Mouse (Mus musculus) WW6 (cell line): Measurements from ENCODE around the gene Tm9sf4.

Source experiments
- DNase-seq: peaks from one replicate; pipeline ENCODE4 v3.0.0-alpha.2; 2013; ENCODE audit warnings: low read depth, low spot score

Gene Tm9sf4

DNA sequence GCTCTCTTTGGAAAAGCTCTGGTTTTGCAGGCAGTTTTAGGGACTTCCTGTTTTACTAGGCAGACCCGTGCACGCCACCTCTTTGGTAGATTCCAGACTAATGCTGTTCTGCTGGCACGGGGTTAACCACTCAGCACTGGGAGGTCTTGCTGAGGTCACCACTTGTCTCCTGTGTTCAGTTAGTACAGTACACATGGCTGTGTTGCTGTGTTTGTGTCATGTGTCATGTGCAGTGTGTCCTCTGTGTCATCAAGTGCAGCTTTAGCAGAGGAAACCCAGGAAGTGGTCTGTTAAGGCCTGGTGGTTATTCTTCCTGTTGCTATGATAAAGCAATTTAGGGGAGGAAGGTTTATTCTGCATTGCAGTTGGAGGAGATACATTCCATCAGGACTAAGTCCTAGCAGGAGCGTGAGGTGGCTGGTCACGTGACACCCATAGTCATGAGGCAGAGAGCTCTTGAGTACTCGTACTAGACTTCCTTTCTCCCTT is 53.7 kb downstream of the Tm9sf4 start:
- no peak for DNase-seq

DNA sequence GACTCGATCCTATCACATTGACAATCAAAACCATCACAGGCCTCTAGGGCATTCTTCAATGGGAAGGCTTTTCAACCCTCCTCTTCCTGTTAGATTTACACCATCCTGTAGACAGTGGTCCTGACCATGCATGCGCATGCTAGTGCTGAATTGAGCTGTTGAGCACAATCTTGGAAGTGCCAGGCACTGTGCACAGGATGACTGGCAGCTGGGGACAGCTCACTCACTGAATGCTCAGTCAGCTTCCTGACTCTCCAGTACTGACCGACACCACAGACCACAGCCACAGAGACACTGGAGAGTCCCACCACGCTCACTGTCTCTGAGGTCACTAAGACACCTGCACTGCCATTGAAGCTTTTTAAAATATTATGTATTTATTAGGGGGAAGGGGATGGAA is 54.3 kb downstream of the Tm9sf4 start:
- no peak for DNase-seq

DNA sequence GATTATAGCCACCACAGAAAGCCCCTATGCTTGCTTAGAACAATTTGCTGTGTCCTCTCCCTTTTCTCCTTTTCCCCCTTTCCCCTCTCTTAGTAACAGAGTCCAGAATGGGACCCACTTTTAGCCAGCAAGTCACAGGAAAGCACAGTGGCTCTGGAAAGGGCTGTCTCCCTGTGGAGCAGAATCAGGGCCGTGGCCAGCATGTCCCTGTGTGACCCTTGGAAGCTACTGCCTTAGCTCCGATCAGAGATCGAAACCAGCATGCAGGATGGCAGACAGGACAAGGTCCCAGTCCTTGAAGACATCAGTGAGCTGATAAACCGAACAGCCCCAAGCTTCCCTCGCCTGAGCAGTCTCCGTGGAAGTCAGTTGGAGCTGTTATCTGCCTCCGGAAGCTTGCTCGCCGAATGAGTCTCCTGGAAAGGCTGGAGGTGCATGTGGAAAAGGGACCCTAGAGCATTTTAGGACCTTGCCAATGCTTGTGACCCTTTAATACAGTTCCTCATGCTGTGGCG is 56.8 kb downstream of the Tm9sf4 start:
- DNase-seq, result no peak

DNA sequence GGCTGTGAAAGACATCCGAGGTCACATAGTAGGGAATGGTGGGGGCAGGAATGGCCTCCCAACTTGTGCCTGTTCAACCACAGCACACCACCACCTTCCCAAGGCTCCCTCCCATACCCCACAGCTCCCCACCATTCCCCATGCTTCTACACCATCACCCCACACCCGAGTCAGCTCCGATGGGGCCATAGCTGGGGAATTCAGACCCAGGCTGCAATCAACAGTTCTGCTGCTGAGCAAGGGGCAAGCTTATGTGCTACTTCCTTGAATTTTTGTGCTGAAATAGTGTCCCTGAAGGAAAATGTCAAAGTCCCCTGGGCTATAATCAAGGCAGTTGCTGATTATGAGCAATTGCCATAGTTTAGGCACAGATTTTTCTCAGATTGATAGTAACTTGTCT is 57.4 kb downstream of the Tm9sf4 start:
- no peak for DNase-seq

DNA sequence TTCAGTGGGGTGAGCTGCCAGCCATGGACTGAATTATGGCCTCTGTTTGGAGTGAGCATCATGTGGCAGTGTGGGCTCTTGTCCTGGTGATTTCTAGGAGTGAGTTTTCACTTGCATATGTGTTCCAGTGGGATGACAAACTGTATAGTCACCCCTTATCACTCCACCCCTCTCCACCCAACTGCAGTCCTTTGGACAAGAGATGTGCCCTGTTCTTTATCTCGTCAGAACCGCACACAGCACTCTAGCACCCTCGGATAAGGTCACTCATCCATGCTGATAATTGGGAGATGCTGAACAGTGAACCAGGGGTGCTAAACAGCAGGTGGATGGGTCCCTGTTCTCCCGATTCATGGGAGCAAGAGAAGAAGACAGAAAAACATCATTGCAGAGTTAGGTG is 60.5 kb downstream of the Tm9sf4 start:
- DNase-seq, result no peak

DNA sequence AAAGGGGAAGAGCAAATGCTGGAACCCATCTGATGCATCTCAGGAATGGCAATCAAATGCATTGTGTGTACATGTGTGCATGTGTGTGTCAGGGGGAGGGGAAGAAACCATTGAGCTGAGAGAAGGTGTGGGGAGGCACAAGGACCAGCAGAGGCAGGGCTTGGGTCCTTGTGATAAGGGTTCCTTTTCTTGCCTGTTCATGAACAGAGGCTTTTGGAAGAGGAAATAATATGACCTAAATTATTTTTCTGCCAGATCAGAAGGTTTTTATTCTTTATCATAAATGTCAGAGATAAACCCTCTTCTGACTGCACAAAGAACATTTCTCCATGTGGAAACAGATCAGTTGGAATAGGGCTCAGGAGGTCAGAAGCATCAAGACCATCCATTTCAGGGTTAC is 61.0 kb downstream of the Tm9sf4 start:
- no peak for DNase-seq

DNA sequence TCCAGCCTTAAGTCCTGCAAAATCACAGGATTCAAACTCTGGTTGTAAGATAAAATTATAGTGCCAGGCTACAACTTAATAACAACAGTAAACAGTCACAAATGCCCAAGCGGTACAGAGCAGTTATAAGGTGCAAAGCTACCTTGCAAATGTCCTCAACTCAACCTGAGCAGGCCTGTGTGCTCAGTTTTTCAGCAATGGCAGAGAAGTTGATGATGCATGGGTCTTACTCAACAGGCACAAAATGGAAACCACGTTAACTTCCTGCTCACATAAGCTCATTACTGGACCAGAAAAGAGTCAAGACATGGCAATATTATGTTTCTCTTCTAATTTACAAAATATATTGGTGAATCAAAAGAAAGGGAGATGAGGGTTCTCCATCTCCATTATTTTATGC is 61.5 kb downstream of the Tm9sf4 start:
- DNase-seq, result no peak

DNA sequence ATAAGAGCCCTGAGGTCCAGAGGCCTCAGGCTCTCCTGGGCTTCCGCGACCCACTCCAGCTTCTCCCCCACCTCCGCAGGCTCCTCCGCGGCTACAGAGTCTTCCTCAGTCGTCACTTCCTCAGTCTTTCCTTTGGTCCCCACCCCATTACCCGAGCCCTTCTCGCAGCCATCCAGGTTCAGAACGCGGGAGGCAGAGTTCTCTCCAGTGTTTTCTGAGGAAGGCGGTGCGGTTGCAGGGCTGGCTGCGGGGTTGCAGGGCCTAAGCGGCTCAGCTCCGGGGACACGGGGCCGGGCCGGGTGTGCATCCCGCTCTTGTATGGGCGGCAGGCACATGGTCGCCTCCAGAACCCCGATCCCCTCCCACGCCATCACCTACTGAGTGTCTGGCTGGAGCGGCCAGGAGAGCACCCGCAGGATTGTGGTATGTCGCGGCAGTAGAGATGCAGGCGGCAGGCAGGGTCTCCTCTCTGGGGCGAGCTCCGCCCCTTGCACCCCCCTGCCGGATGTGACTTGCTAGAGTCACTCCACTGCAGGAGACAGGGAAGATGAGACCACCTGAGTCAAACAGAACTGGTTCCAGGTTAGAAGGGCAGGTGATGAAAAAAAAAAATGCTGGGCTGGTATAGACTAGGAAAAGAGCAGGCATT is 64.0 kb downstream of the Tm9sf4 start, which contains the start of gene Tspyl3:
Tspyl3 (minus strand) TSS at position 496 of the 649 bp plus-strand sequence.
- peak; percentile 38 for DNase-seq

DNA sequence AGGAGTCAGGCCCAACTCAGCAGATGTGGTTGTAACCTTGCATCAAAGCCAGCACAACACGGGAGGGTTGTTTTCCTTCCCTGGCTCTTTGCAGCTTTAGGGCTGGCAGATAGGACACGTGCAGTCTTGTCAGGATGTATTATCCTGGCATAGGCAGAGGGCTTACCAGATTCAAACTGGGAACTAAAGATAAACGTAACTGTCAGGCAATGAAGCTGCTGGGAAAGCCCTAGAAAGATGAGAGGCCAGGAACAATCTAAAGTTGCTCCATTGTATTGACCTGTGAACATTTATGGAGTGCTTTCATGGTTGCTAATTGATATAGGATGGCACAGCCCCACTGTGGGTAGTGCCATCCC is 64.5 kb downstream of the Tm9sf4 start:
- no peak for DNase-seq

DNA sequence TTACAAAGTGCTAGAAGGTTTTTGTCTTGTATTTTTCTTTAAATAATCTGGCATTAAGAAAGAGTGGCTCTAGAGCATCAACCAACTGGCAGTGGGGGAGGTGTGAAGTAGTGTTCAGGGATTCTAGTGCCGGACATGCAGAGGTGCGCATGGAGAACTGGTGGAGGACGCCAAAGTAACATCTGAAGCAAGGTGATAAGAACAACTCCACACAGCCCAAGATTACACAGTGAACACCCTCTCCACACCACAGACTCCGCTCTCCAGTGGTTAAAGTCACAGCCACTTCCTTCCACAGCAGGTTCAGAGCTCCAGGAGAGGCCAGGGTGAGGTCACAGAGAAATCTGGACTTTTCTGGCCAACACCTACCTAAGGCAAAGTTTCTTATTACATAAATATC is 66.9 kb downstream of the Tm9sf4 start:
- no peak for DNase-seq

DNA sequence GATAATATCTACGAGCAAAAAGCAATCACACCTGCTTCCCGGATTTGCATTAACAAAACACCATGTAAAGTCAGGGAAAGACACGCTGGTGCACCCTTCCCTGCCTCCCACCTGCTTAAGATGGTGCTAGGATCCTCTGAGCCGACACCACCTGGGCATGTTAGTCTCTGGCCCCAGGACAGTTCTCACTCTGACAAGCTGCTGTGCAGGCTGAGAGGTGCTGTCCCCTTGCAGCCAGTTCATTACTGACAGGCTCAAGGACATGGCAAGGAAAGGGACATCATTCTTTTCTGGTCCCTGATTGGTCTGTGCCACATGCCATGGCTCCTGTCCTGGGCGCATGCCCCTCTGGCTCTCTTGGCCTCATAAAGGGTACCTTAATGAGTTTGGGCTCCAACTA is 67.4 kb downstream of the Tm9sf4 start:
- DNase-seq, result no peak

DNA sequence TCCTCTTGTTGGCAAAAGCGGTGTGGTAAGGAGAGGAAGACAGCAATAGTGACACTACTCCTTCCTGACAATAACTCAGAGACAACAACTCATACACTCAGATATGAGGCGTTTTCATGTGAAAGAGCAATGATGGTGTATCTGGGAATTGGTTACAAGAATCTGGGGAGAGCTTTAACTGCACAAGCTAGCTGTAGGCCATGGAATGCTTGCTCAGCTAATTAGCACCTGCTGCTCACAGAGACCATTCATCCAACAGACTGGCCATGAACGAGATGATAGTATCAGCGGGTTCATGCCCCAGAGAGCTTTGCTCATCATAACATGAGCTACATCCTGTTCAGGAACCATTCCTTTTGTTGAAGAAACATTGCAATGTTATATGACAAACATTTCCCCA is 76.1 kb downstream of the Tm9sf4 start:
- no peak for DNase-seq

DNA sequence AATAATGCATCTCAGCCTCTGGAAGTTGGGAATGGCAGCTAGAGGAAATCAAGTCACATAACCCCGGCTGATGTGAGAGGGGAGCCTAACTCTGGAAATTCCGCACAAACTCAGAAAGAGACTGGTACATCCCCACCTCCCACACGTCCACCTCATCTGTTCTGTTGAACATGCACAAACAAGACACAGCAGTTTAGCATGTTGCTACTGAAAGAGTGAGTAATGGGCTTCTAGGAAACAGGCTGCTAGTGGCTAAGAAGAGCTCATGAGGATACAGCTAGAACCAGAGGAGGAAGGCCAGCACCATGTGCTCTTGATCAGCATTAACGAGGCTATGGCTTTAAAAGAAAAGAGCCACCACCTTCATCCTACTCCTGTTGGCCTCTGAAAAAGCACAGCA is 76.8 kb downstream of the Tm9sf4 start:
- no peak for DNase-seq

DNA sequence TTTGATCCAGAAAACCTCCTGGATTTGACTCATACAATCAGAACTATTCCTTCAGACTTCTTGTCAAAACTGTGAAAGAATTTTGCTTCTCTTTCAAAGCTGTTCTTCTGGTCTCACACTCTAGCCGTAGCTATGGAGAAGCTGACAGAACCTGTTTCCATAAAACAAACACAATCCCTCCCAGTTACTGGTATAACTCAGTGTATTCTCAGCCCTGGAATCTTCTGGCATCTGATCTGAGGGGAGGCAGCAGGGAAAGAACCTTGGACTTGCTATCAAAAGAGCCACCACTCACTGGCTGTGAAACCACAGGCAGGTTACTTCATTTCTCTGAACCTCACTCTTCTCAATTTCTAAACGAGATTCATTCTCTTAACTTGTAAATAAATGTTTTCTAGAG is 77.3 kb downstream of the Tm9sf4 start:
- DNase-seq, result no peak

DNA sequence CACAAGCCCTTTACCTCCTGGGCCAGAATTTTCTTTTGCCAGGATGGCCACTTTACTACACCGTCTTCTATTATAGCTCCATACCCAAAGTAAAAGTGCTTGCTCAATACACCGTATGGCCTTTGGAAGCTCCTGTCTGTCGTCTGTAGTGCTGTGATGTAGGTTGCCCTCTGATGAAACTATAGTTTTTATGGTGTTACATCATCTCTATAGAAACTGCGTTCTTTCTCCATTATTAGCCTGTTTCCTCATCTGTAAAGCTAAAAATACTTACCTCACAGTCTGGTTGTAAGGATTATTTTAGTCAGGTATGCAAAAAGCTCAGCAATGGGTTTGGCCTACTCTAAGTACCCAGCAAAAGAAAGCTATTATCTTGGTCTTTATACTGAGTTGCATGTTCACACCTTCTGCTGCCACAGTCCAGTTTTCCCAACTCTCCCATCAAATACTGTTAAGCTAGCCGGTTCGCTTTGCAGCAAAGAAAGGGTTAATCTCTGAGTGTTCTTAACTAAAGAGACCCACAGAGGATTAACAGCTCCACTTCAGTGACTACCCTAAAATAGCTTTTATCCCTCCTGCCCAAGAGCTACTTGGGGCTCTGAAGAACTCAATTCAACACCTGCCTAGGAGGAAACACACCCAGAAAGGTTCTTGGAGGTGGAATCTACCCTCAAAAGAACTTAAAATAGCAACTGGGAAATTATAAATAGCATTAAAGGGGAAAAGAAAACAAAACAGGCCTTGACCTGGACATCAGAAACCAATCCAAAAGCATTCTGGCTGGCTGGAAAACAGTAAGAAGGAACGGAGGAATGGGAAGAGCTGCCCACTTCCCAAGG is 78.1 kb downstream of the Tm9sf4 start:
- no peak for DNase-seq

DNA sequence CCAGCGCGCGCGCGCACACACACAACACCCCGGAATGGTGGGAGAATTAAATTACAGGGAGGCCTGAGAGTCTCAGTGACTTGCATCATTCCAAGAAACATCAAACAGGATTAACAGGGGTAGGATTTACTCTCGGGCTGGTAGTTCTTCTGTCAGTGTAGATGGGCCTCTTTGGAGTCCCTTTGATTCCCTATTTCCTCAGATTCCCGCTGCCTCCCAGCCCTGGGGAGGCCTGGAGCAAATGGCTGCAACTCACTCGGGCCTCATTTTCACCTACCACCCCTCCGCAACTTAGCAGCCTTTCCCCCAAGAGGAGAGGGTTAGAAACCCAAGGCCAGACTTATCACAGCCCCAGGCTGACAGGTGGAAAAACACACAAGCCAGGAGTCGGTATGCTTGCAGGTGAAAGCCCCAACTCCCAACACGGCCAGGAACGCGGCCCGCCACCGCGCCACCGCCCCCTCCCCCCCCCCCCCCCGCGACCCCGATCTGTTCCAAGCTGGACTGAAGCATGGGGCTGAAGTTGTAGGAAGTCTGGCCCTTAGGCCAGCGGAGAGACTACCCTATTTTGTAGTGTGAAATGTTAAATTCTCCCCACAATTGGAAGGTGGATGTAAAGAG is 78.9 kb downstream of the Tm9sf4 start:
- DNase-seq, result no peak

DNA sequence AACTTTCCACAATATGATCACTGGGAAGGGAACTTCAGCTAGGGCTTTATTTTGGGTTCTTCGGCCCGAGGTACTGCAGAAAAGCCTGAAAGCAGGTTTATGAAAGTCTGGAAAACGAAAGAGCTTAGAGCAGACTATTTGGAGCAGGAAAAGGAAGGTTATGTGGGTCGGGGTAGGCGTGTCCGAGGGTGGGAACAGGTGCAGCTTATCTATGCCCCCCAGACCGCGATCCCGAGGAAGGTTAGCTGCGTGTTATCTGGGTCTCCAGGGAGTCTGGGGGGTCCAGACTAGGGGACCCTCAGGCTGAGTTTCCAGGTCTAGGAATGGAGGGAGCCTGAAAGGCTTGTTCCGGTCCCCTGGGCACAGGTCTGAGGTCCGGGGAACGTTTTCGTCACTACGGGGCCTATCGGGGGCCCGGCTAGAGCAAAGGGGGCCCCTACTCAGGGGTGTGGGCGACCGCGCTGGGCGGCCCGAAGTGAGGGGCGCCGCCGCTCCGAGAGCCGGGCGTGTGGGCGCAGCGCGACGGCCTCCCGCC is 79.7 kb downstream of the Tm9sf4 start:
- no peak for DNase-seq

DNA sequence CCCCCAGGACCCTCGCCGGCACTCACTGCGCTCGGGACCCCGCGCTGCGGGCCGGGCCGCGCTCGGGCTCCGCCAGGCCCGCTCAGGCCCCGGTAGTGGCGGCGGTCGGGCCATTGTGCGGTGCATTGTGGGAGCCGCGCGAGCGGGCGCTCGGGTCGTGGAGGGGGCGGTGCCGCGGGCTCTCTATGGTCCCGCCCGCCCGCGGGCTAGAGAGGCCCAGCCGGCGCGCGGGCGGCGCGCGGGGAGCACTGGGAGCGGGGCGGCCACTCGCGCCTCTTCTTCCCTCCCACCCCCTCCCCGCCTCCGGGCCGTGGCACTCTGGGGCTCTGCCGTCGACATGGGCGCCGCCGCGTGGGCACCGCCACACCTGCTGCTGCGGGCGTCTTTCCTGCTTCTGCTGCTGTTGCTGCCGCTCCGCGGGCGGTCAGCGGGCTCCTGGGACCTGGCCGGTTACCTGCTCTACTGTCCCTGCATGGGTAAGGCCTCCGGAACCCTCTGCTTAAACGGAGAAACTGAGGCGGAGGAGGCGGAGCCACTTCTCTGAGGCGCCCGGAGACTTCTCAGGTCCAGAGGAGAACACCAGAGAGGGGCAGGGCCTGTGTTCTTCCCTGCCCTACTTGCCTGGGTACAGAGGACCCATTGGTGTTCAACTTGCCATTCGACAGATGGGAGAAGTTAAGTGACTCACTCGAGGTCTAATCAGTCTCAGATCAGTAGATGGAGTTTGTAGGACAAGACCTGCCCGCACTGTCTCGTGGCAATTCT is 80.3 kb downstream of the Tm9sf4 start, which contains the start of the genes Plagl2 and Pofut1:
Plagl2 (minus strand) TSS at position 177 of the 765 bp plus-strand sequence.
Pofut1 (plus strand) TSS at position 284 of the 765 bp plus-strand sequence.
- peak; percentile 71 for DNase-seq

DNA sequence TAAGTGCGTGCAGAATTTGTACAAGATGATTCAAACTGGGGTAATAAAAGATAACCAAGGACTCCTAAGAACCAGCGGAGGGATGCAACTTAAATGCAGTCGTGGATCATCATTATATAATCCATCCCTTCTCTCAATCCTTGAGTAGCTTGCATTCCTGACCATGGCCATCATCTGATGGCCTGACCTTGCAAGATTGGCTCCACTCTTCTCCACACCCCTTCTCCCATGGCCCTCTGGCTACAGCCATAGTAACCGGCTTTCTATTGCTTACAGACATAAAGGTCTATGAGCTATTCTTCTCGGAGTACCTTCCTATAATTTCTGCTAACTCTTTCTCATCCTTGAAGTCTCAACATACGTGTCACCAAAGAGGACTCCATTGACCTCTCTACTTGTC is 81.1 kb downstream of the Tm9sf4 start:
- DNase-seq, result no peak

DNA sequence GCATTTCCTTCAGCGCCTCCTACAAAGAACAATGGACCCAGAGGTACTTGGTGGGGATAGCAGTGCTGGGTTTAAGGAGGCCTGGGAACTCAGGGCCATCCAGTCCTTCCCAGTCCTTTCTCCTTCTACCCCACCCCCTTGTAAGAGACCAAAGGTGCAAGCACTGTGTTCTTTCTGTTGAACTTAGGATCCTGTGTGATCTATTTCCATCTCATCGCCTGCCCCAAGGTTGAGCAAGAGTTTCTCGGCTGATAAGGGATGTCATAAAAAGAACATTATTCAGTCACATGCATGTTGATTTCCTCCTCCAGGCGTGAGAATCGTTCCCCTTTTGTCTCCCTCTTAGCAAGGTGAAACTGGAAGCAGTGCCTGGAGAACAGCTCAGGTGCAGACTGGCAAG is 88.6 kb downstream of the Tm9sf4 start:
- DNase-seq, result no peak

DNA sequence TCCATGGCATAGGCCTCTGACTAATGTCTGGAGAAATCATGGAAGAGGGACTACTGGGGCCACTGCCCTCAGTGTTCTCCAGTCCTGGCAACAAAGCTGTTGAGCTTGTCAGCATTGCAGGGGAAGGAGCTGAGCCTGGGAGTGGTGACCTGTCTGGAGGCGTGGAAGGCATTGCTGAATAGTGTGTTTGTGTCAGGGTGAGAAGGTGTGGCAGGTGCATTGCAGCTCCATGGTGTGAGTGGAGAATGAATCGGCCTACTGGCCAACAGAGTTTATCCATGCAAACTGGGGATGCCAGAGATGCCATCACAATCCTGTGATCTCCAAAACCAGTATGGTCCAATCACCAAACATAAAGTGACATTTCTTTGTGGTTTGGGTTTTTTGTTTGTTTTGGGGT is 95.5 kb downstream of the Tm9sf4 start:
- DNase-seq, result no peak
